Mouse (Mus musculus) cerebellum, adult 2 months (tissue): ENCODE data around the gene Mtch2. TPM values are rescaled to one million over a fixed set of nuclear protein-coding genes. Genes with fewer than 3 reads are reported as not detected.

Source experiments
- DNase-seq, 2 experiments: peaks; one replicate each; pipeline ENCODE4 v3.0.0; 2021
- H3K27ac ChIP-seq: fragments of 200-500 bp; 2 replicates; pipeline ENCODE4 v1.5.1; 2012; ENCODE audit warnings: low read length, control low read depth, inconsistent platforms; ENCODE audit not compliant: insufficient read depth
- H3K27me3 ChIP-seq: fragments of 200-500 bp; 2 replicates; pipeline ENCODE4 v1.6.1; 2012; ENCODE audit warnings: inconsistent platforms, mild to moderate bottlenecking, low read length, moderate library complexity; ENCODE audit not compliant: control insufficient read depth, insufficient read depth
- H3K4me1 ChIP-seq: fragments of 200-500 bp; 2 replicates; pipeline ENCODE4 v1.6.1; 2011; ENCODE audit warnings: low read length; ENCODE audit not compliant: control insufficient read depth, insufficient read depth
- H3K4me3 ChIP-seq: fragments of 200-500 bp; replicated peaks from 2 replicates; pipeline ENCODE3; 2011; ENCODE audit warnings: mild to moderate bottlenecking, low read depth, low read length, control low read depth; ENCODE audit not compliant: insufficient read depth
- CTCF ChIP-seq: fragments of 200-500 bp; IDR thresholded peaks from 2 replicates; pipeline ENCODE4 v1.5.1; 2011; ENCODE audit warnings: low read depth, mild to moderate bottlenecking, control low read depth, low read length, moderate library complexity, borderline replicate concordance; ENCODE audit not compliant: insufficient read depth
- POLR2A ChIP-seq: fragments of 200-500 bp; IDR thresholded peaks from 2 replicates; pipeline ENCODE4 v1.6.1; 2011; ENCODE audit warnings: low read length, control low read depth, borderline replicate concordance; ENCODE audit not compliant: insufficient read depth
- WGBS: fragments of 180-500 bp; shearing (Covaris S2); methylation state at CpG from one replicate; pipeline ENCODE4 v1.1.7; 2018; 5-methylcytosine and 5-hydroxymethylcytosine counted together
- polyA plus RNA-seq: library from polyadenylated mRNA; depleted of rRNA; stranded (reverse); fragments of >200 nt; gene quantifications from 2 replicates; pipeline ENCODE4 v1.2.3, GENCODE M21; 2012

The Mtch2 gene
- polyA plus RNA-seq, 1 experiment: 245 TPM

- peak; percentile 91 for TF ChIP-seq CTCF
- no peak for TF ChIP-seq POLR2A
- peak; percentile 82 to 85 for DNase-seq
- H3K4me3 ChIP-seq: no peak overlapping the region
- no peak overlapping the region for H3K27ac ChIP-seq
- no peaks in the 10 kb centered on the region for H3K27me3 ChIP-seq
- H3K4me1 ChIP-seq: peaks cover 11% of the 10 kb centered on the region; the same call in 1 of the 2 replicates
- 5% methylated on average over 3 of the region's 3 CpGs for WGBS
Observed at GRCm38 (mm10) chr2:90866524-90866923, 19.6 kb downstream of the Mtch2 start.

- Histone ChIP-seq H3K27ac (peak overlapping the region; percentile 68; the same call in 1 of the 2 replicates), H3K4me1 (peaks cover 20% of the 10 kb centered on the region; the same call in 1 of the 2 replicates), H3K27me3 (no peaks in the 10 kb centered on the region), H3K4me3 (no peak overlapping the region)
- DNase-seq: no peak
- whole genome bisulfite sequencing: 34% methylated on average over 4 of the region's 4 CpGs
- TF ChIP-seq POLR2A (no peak), CTCF (no peak)
Observed at GRCm38 (mm10) chr2:90870136-90870601, 23.2 kb downstream of the Mtch2 start.

- TF ChIP-seq CTCF: no peak
- TF ChIP-seq POLR2A: no peak
- DNase-seq: peak; percentile 54 to 70
- H3K4me3 ChIP-seq: no peak overlapping the region
- H3K27ac ChIP-seq: peak overlapping the region; percentile 47; the same call in 1 of the 2 replicates
- WGBS: 22% methylated on average over 8 of the region's 8 CpGs
- H3K4me1 ChIP-seq: peaks cover 20% of the 10 kb centered on the region; the same call in 1 of the 2 replicates
- H3K27me3 ChIP-seq: no peaks in the 10 kb centered on the region
Observed at GRCm38 (mm10) chr2:90871180-90871961, 24.4 kb downstream of the Mtch2 start.

- 40% methylated on average over 1 of the region's 1 CpGs for WGBS
- Histone ChIP-seq H3K27ac (no peak overlapping the region), H3K27me3 (no peaks in the 10 kb centered on the region), H3K4me3 (no peak overlapping the region), H3K4me1 (peaks cover 23% of the 10 kb centered on the region; the same call in 1 of the 2 replicates)
- peak; percentile 39 to 75 for DNase-seq
- no peak for TF ChIP-seq CTCF
- TF ChIP-seq POLR2A: no peak
Observed at GRCm38 (mm10) chr2:90874025-90874424, 27.1 kb downstream of the Mtch2 start.

GRCm38 (mm10) chr2:90875239-90875638 is 28.3 kb downstream of the Mtch2 start:
- no peak for TF ChIP-seq CTCF
- TF ChIP-seq POLR2A: no peak
- Histone ChIP-seq H3K4me1 (peaks cover 20% of the 10 kb centered on the region; the same call in 1 of the 2 replicates), H3K27ac (no peak overlapping the region), H3K4me3 (no peak overlapping the region), H3K27me3 (no peaks in the 10 kb centered on the region; the same call in 1 of the 2 replicates)
- 41% methylated on average over 2 of the region's 2 CpGs for WGBS
- no peak for DNase-seq

GRCm38 (mm10) chr2:90877584-90878259 is 30.8 kb downstream of the Mtch2 start:
- no peak for DNase-seq
- Histone ChIP-seq H3K27me3 (no peaks in the 10 kb centered on the region; the same call in 1 of the 2 replicates), H3K4me3 (no peak overlapping the region), H3K27ac (no peak overlapping the region), H3K4me1 (peaks cover 9% of the 10 kb centered on the region; the same call in 1 of the 2 replicates)
- TF ChIP-seq POLR2A (no peak), CTCF (no peak)
- WGBS: 43% methylated on average over 5 of the region's 5 CpGs

GRCm38 (mm10) chr2:90879419-90879818 is 32.5 kb downstream of the Mtch2 start:
- no peak overlapping the region for H3K4me3 ChIP-seq
- H3K27me3 ChIP-seq: no peaks in the 10 kb centered on the region; the same call in 1 of the 2 replicates
- H3K27ac ChIP-seq: no peak overlapping the region
- no peak for DNase-seq
- H3K4me1 ChIP-seq: peaks cover 6% of the 10 kb centered on the region; the same call in 1 of the 2 replicates
- TF ChIP-seq CTCF (no peak), POLR2A (no peak)
